Mouse (Mus musculus) B cell, adult 2 months (primary cell): ENCODE data around the gene Mgmt.
A peak's percentile ranks its signal among the peaks of the same experiment; 100 is the strongest.

Experiments
- DNase-seq, 2 experiments: peaks; one replicate each; pipeline ENCODE4 v3.0.0; 2022

Mgmt gene

GRCm38 (mm10) chr7:137005293-137005692, 110.9 kb downstream of the Mgmt start:
- DNase-seq, result no peak

GRCm38 (mm10) chr7:137008321-137008720, 113.9 kb downstream of the Mgmt start:
- no peak for DNase-seq

GRCm38 (mm10) chr7:137009732-137010275, 115.4 kb downstream of the Mgmt start:
- no peak for DNase-seq

- DNase-seq, result no peak
These were observed 116.0 kb downstream of the Mgmt start for GRCm38 (mm10) chr7:137010451-137010850.

GRCm38 (mm10) chr7:137012687-137013086, 118.3 kb downstream of the Mgmt start:
- no peak for DNase-seq

DNA sequence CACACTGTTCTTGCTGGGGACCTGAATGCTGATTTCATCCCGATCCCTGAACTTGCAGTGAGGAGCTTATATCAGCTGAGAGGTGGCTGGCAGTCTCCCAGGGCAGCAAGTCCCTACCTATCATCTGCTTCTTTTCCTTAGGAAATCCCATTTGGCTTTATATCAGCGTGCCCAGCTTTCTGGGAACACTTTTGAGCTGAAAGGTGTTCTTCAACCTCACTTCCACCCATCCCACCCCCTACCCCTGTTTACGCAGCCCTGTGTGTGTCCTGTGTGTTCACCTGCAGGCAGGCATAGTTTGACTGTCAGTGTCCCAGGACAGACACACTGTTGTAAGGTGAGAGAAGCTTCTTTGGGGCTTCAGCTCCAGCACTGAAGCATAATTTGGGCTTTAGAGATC, 119.0 kb downstream of the Mgmt start:
- no peak for DNase-seq

GRCm38 (mm10) chr7:137018614-137019013, 124.2 kb downstream of the Mgmt start:
- no peak for DNase-seq

DNA sequence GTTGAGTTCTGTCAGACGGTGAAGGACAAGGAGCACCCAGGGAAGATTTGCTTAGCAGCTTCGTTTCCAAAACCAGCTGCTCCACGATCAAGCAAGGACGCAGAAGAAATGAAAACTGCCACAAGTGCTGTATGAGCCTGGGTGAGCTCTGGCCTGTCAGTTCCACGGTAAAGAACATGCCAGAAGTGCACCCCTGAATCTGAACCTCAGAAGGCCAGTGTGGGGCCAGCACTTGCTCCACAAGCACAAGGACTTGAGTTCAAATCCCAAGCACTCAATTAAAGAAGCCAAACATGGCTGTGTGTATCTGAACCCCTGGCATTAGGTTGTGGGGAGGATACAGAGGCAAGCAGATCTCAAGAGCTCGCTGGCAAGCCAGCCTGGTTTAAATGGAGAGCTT, 125.8 kb downstream of the Mgmt start:
- no peak for DNase-seq

DNA sequence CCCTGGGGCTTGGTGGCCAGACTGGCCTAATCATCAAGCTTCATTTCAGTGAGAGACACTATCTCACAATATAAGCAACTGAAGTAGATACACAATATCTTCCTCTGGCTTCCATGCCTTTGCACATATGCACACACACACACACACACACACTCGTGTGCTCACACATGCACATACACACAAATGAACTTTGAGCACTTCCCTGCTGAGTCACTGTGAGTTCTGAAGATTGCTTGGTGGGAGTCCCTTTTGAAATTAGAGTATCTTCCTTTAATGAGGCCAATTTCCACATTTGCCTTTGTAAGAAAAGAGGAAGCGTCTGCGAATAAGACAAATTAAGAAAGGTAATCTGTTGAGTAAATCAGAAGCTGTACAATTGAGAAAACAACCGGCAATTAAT, 136.4 kb downstream of the Mgmt start:
- no peak for DNase-seq

DNA sequence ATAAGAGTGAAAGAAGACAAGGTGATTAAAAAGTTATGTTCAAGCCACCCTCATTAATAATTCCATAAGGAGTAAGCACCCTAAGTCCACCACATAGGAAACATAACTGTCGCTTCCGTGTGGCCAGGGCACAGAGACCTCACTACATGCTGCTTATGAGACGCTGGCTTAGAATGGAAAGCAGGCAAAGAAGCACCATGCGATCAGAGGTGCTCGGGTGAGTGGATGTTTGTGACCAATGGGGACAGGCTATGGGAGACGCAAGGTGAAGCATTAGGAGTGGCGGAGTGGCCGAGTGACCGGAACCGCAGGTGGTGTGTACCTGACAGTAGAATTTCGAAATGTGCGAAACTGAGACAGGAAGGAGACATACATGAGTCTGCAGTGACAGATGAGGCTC, 138.8 kb downstream of the Mgmt start:
- DNase-seq, result no peak

- DNase-seq, result no peak
These were observed 140.6 kb downstream of the Mgmt start for GRCm38 (mm10) chr7:137034986-137035385.

DNA sequence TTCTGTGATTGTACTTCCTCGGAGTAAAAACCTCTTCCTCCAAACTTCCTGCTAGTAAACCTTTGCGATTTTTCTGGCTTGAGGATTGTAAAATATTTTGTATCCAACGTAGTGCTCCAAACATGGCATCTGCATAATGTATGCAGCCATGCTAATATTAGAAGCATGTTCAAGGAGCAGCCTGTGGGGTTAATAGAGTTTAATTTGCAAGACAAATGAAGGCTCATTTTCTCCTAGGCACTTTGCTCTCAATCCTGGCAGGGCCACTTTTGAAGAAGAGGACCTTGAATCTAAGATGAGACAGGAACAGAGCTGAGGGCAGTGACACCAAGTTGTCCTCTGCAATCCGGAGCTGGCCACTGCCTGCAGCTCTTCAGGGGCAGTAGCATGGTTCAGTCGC, 141.5 kb downstream of the Mgmt start:
- no peak for DNase-seq

GRCm38 (mm10) chr7:137037471-137037870, 143.1 kb downstream of the Mgmt start:
- no peak for DNase-seq

DNA sequence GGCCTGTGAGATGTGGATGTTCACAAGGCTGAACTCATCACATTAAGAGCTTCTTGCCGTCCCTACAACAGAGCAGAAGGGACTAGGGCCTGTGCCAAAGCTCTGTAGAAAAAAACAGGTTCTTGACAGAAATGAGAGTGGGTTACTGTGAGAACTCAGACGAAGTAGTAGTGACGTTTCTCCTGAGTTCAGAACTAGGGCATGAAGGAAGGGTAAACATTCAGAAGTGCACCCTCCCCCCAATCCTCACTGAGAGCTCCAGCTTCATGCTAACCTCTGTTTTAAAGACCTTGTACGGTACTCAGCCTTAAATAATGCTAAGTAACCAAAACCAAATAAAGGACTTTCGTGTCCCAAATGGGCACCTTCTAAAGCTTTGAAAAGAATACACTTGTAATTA, 143.5 kb downstream of the Mgmt start:
- no peak for DNase-seq

- no peak for DNase-seq
These were observed 144.0 kb downstream of the Mgmt start for GRCm38 (mm10) chr7:137038311-137038945.

GRCm38 (mm10) chr7:137038946-137039320, 144.5 kb downstream of the Mgmt start:
- no peak for DNase-seq

GRCm38 (mm10) chr7:137040646-137041045, 146.2 kb downstream of the Mgmt start:
- DNase-seq, result no peak

GRCm38 (mm10) chr7:137046891-137047290, 152.5 kb downstream of the Mgmt start:
- DNase-seq, result no peak

DNA sequence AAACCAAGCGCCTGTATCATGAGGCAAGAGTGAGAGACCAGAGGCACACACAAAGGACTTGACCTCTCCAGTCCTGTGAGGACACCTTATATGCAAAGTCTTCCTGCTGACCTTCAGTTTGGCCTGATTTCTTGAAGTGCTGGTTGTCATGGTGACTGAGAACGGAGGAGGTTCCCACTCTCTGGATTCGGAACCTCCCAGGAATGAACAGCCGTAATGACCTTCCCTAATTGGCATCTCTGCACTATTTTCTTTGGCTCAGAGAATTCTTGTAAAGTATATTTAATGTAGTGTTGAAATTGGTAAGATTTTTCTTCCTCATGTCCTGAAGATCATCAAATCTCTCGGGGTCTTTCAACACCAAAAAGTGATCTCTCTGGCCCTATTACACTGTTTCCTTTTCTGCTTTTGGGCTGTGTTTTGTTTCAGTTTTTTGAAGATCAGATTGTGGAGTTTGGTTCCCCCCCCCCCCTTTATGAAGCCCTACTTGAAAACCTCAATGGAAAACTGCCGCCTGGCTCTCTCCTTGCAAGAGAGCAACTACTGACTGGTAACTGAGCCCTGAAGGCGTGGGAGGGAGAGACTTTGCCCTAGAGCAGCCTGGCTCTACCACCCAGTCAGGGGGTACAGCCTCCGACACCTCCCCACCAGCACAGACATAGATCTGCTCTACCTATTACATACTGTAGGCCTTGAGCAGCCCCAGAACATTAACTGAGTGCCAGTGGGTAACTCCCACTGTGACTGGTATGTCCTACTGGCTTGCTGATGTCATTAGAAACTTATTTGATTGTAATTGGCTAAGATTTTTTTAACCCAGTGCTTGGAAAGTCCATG, 153.9 kb downstream of the Mgmt start:
- no peak for DNase-seq

DNA sequence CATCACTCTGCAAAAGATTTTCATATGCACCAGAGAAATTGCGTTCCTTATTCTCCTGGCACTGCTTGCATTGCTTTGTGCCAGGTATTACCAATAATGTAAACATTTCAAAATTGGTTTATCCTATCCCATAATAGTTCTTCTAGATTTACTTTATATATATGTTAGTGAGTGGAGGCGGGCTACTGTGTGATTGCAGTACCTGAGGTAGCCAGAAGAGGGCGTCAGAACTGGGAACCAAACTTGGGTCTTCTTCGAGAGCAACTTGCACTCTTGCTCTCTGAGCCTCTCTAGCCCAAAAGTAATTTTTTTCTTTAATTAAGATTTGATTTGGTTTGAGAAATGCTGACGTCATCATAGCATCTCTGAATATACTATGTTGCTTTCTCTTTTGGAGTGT, 159.9 kb downstream of the Mgmt start:
- DNase-seq, result peak in 1 of 2 experiments; percentile 6

- no peak for DNase-seq
These were observed 161.7 kb downstream of the Mgmt start for GRCm38 (mm10) chr7:137056126-137056525.

DNA sequence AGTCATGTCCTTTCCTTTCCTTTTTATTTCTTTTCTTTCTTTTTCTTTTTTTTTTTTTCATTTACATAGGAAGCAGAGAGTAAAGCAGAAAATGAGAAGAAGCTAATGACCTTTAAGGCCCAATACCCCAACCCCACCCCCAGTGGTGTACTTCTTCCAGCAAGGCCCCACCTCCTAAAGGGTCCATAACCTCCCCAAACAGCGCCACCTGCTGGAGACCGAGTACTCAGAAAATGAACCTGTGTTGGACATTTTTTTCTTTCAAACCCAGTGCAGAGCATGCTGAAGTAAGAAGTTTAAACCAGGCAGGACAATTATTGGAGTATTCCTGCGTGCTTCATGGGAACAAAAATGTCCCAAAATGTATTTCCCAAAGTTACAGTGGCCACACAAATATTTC, 166.1 kb downstream of the Mgmt start:
- DNase-seq, result peak; percentile 13 to 37

- DNase-seq, result no peak
These were observed 166.7 kb downstream of the Mgmt start for GRCm38 (mm10) chr7:137061109-137061508.

DNA sequence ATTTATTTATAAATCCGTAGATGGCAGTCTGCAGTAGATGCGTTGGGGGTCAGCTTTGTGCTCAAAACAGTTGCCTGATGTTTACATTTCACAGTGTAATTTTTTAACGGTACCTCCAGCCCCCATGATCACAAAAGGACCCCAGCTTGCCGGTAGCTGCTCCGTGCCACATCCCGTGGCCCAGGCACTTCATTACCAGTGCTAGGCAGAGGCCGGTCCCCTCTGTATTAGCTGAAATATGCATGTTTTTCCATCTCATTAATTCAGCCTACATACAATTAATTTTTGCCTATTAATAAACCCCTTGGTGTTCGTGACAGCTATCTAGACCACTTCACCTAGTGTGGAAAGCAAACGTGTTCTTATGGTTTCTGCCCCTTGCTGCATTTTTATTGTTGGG, 169.8 kb downstream of the Mgmt start:
- no peak for DNase-seq
